Mouse (Mus musculus): ENCODE data around the gene BC080695.
"Not testable (repeated sequence)": the region's sequence is repeated elsewhere in the genome, so short reads cannot be mapped to it uniquely, and the experiment has no call there.

Gene BC080695

DNA sequence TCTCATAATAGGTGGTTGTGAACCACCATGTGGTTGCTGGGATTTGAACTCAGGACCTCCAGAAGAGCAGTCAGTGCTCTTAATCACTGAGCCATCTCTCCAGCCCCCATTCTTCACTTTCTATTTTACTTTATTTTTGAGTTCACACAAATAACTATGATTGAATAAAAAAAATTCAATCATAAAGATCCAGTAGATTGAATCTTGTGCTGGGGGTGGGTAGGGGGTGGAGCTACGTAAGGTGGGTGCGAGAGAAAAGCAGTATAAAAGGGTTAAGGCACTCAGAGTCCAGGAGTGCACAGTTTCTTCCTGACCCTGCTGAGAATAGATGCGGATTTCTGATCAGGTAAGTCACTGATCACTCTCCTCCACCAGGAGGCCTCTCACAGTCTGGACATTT is at the start of gene BC080695, which contains the start of gene Gm13057:
Gene BC080695, plus strand, starts transcription at position 301 of the 400 bp plus-strand sequence.
Gene Gm13057, plus strand, starts transcription at position 310 of the 400 bp plus-strand sequence.
- not testable (repeated sequence) for DNase-seq (ENCODE audit: low spot score)

DNA sequence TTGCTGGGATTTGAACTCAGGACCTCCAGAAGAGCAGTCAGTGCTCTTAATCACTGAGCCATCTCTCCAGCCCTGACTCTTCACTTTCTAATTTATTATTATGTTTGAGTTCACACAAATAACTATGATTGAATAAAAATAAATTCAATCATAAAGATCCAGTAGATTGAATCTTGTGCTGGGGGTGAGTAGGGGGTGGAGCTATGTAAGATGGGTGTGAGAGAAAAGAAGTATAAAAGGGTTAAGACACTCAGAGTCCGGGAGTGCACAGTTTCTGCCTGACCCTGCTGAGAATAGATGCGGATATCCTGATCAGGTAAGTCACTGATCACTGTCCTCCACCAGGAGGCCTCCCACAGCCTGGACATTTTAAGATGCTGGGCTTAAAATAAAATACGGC is 40.5 kb upstream of the BC080695 start, which contains the start of gene Gm13043:
Gene Gm13043, plus strand, starts transcription at position 301 of the 400 bp plus-strand sequence.
- no peak for DNase-seq (ENCODE audit: low spot score)

DNA sequence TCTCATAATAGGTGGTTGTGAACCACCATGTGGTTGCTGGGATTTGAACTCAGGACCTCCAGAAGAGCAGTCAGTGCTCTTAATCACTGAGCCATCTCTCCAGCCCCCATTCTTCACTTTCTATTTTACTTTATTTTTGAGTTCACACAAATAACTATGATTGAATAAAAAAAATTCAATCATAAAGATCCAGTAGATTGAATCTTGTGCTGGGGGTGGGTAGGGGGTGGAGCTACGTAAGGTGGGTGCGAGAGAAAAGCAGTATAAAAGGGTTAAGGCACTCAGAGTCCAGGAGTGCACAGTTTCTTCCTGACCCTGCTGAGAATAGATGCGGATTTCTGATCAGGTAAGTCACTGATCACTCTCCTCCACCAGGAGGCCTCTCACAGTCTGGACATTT is 15.8 kb upstream of the BC080695 start, which contains the start of gene Gm13040:
Gene Gm13040, plus strand, starts transcription at position 301 of the 400 bp plus-strand sequence.
- DNase-seq (ENCODE audit: low spot score) = not testable (repeated sequence)

DNA sequence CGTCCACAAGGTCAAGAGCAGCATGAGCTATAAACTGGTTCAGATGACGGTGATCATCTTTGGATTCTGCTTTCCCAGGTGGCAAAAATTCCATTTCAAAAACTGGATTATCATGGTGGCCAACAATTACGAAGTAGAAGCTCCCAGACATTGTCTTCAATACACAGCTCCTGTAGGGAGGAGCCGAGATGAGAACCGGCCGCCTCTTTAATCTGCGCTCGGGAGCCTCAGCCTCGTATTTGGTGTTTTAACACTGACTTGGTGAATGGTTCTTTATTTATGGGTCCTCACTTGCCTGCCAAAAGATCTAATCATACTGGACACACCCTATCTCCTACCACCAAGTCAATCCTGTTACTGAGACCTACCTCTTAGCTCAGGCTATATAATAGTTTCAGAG is 60.4 kb downstream of the BC080695 start:
- not testable (repeated sequence) for DNase-seq (ENCODE audit: low spot score)

DNA sequence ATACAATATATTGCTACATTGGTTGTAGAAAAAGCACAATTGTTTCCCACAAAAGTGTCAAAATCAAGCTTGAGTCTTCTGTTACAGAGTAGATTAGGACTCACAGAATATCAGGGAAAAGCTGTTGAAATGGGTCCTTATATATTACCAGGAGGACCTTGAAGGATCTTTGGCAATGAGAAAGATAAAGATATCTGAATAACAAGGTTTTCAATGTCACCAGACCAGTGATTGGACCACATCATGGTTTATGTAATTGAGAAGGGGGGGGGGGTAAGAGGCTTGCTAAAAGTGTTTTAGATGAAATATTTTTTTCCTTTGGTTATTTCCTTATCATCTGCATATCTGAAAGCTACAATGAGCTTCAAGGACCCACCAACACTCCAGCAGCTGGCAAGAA is 63.2 kb downstream of the BC080695 start, which contains the start of gene Gm13083:
Gene Gm13083, plus strand, starts transcription at position 301 of the 400 bp plus-strand sequence.
- not testable (repeated sequence) for DNase-seq (ENCODE audit: low spot score)

DNA sequence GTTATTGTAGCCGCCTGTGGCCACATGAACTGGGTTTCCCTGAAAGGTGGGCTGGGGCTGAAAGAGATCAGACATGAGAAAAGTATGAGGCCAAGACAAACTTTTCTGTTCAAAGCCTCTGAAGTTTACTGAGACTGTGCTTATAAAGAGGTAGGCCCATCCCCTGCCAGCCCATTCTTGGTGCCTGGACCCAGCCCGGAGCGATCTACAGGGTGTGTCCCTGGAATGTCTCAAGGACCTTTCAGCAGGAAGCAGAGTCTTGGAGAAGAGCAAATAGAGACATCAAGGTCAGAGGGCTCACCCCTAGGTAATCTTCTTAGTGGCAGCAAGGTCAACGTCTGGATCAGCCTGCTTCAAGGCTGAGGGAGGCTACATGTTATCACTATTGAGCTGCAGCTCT is 66.6 kb downstream of the BC080695 start:
- not testable (repeated sequence) for DNase-seq (ENCODE audit: low spot score)

Data from layer of hippocampus, adult 11-12 months (tissue).